13 mouse cellular contexts compared by ENCODE assay signal in genomic region chr2:135732651-135733050, GRCm38 (mm10).
"Had no signal": no experiment of that assay in that cellular context is flagged by ENCODE, and none has a peak within 500 bp of the region (broad histone marks: within the 10 kb centered on the region; RNA-seq: fewer than 3 reads in every experiment).

No protein-coding gene starts in this region.

- ATAC-seq: midbrain, embryonic 16.5 days had no signal

- H3K27ac ChIP-seq: layer of hippocampus, adult 2 months; limb, embryonic 12.5 days; liver, embryonic 13.5 days; midbrain, embryonic 12.5 days; neural tube, embryonic 13.5 days; stomach, embryonic 15.5 days had no signal

- DNase-seq: kidney, adult 2 months; kidney, postnatal 36 days; liver, embryonic 13.5 days; lung, adult 18-20 months; right cerebral cortex, postnatal 14 days; thymus, adult 2 months; thymus, postnatal 25 days had no signal

- H3K4me2 ChIP-seq: limb, embryonic 12.5 days; liver, embryonic 13.5 days; midbrain, embryonic 12.5 days; neural tube, embryonic 13.5 days; stomach, embryonic 15.5 days had no signal

- H3K27me3 ChIP-seq: limb, embryonic 12.5 days; liver, embryonic 13.5 days; midbrain, embryonic 12.5 days; neural tube, embryonic 13.5 days; stomach, embryonic 15.5 days had no signal

- H3K9ac ChIP-seq: limb, embryonic 12.5 days; liver, embryonic 13.5 days; midbrain, embryonic 12.5 days; neural tube, embryonic 13.5 days; stomach, embryonic 15.5 days had no signal

- H3K9me3 ChIP-seq: limb, embryonic 12.5 days; liver, embryonic 13.5 days; midbrain, embryonic 12.5 days; neural tube, embryonic 13.5 days; stomach, embryonic 15.5 days had no signal

- H3K4me1 ChIP-seq: stomach, embryonic 15.5 days had no signal

- H3K36me3 ChIP-seq: limb, embryonic 12.5 days; liver, embryonic 13.5 days; midbrain, embryonic 12.5 days; neural tube, embryonic 13.5 days; stomach, embryonic 15.5 days had no signal

- H3K4me3 ChIP-seq: layer of hippocampus, adult 2 months; limb, embryonic 12.5 days; liver, embryonic 13.5 days; midbrain, embryonic 12.5 days; neural tube, embryonic 13.5 days; stomach, embryonic 15.5 days had no signal
